Mouse (Mus musculus): ENCODE results near the gene Lfng. TPM values are rescaled to one million over a fixed set of nuclear protein-coding genes. Genes with fewer than 3 reads are reported as not detected.
A peak's percentile ranks its signal among the peaks of the same experiment; 100 is the strongest.

Lfng gene
- polyA plus RNA-seq, 1 experiment from 2014 or later: 22.9 TPM

GRCm38 (mm10) chr5:140646171-140646570 lies 39.1 kb downstream of the Lfng start:
- peaks cover 79% of the 10 kb centered on the region for H3K4me1 ChIP-seq (replicated peaks)
- no peak for ATAC-seq (ENCODE audit: low FRiP score)
- H3K27ac ChIP-seq: peak overlapping the region; percentile 74
- H3K9me3 ChIP-seq: no peaks in the 10 kb centered on the region
- peaks cover 24% of the 10 kb centered on the region for H3K36me3 ChIP-seq
- peak overlapping the region; percentile 87 for H3K4me3 ChIP-seq
- peak overlapping the region; percentile 100 for H3K9ac ChIP-seq
- 87% methylated on average over 6 of the region's 6 CpGs for WGBS
- H3K27me3 ChIP-seq: no peaks in the 10 kb centered on the region
- peak overlapping the region; percentile 100 for H3K4me2 ChIP-seq

- no peaks in the 10 kb centered on the region for H3K27me3 ChIP-seq
- peaks cover 74% of the 10 kb centered on the region for H3K4me1 ChIP-seq (replicated peaks)
- peak overlapping the region; percentile 100 for H3K4me2 ChIP-seq
- 27% methylated on average over 13 of the region's 13 CpGs for WGBS
- peak overlapping the region; percentile 87 for H3K4me3 ChIP-seq
- peak overlapping the region; percentile 100 for H3K9ac ChIP-seq
- H3K36me3 ChIP-seq: peaks cover 24% of the 10 kb centered on the region
- H3K27ac ChIP-seq: peak overlapping the region; percentile 95
- H3K9me3 ChIP-seq: no peaks in the 10 kb centered on the region
- ATAC-seq (ENCODE audit: low FRiP score): no peak
Measured at GRCm38 (mm10) chr5:140647031-140647760, 40.1 kb downstream of the Lfng start.

GRCm38 (mm10) chr5:140647821-140648518 lies 40.9 kb downstream of the Lfng start:
- Histone ChIP-seq H3K36me3 (peaks cover 24% of the 10 kb centered on the region), H3K9me3 (no peaks in the 10 kb centered on the region), H3K4me3 (peak overlapping the region; percentile 87), H3K9ac (peak overlapping the region; percentile 100), H3K27ac (peak overlapping the region; percentile 95), H3K27me3 (no peaks in the 10 kb centered on the region), H3K4me2 (peak overlapping the region; percentile 100), H3K4me1 (replicated peaks) (peaks cover 74% of the 10 kb centered on the region)
- WGBS: 3% methylated on average over 13 of the region's 13 CpGs
- ATAC-seq (ENCODE audit: low FRiP score): peak; percentile 18

- ATAC-seq (ENCODE audit: low FRiP score): no peak
- Histone ChIP-seq H3K9ac (peak within 1 kb of the TSS; percentile 100), H3K4me2 (peak within 1 kb of the TSS; percentile 100), H3K9me3 (no peaks in the 10 kb centered on the region), H3K36me3 (peaks cover 21% of the 10 kb centered on the region), H3K4me3 (peak within 1 kb of the TSS; percentile 87), H3K4me1 (replicated peaks) (peaks cover 68% of the 10 kb centered on the region), H3K27me3 (no peaks in the 10 kb centered on the region), H3K27ac (peak within 1 kb of the TSS; percentile 95)
- 0% methylated on average over 48 of the region's 62 CpGs for WGBS
Measured at GRCm38 (mm10) chr5:140648519-140649100, 41.5 kb downstream of the Lfng start, which contains the start of gene Ttyh3. Gene Ttyh3, minus strand, starts transcription at chr5:140649031.

- H3K4me2 ChIP-seq: peak overlapping the region; percentile 54
- peak overlapping the region; percentile 55 for H3K9ac ChIP-seq
- WGBS: 4% methylated on average over 25 of the region's 26 CpGs
Measured at GRCm38 (mm10) chr5:140649101-140649667, 42.1 kb downstream of the Lfng start.

GRCm38 (mm10) chr5:140649881-140650414 lies 42.8 kb downstream of the Lfng start:
- Histone ChIP-seq H3K36me3 (peaks cover 12% of the 10 kb centered on the region), H3K4me2 (peak overlapping the region; percentile 54), H3K27ac (peak overlapping the region; percentile 95), H3K9me3 (no peaks in the 10 kb centered on the region), H3K27me3 (no peaks in the 10 kb centered on the region), H3K4me3 (peak overlapping the region; percentile 87), H3K9ac (peak overlapping the region; percentile 55), H3K4me1 (replicated peaks) (peaks cover 55% of the 10 kb centered on the region)
- 72% methylated on average over 7 of the region's 7 CpGs for WGBS
- no peak for ATAC-seq (ENCODE audit: low FRiP score)

More at GRCm38 (mm10) chr5:140649101-140649667, 42.1 kb downstream of the Lfng start:
- H3K9me3 ChIP-seq: no peaks in the 10 kb centered on the region
- H3K27ac ChIP-seq: peak overlapping the region; percentile 95
- ATAC-seq (ENCODE audit: low FRiP score): peak; percentile 93
- peaks cover 63% of the 10 kb centered on the region for H3K4me1 ChIP-seq (replicated peaks)
- peaks cover 15% of the 10 kb centered on the region for H3K36me3 ChIP-seq
- H3K27me3 ChIP-seq: no peaks in the 10 kb centered on the region
- peak overlapping the region; percentile 87 for H3K4me3 ChIP-seq

- H3K27me3 ChIP-seq: no peaks in the 10 kb centered on the region
- H3K4me1 ChIP-seq (replicated peaks): peaks cover 42% of the 10 kb centered on the region
- no peak for ATAC-seq (ENCODE audit: low FRiP score)
- H3K9ac ChIP-seq: no peak overlapping the region
- no peak overlapping the region for H3K27ac ChIP-seq
- H3K36me3 ChIP-seq: 0 out of 2 replicates have a peak, but pooled peaks cover 2% of the 10 kb centered on the region
- H3K4me2 ChIP-seq: no peak overlapping the region
- 77% methylated on average over 11 of the region's 11 CpGs for WGBS
- no peak overlapping the region for H3K4me3 ChIP-seq
- no peaks in the 10 kb centered on the region for H3K9me3 ChIP-seq
Measured at GRCm38 (mm10) chr5:140651231-140651630, 44.1 kb downstream of the Lfng start.

- Histone ChIP-seq H3K4me1 (replicated peaks) (peaks cover 30% of the 10 kb centered on the region), H3K9ac (no peak overlapping the region), H3K36me3 (no peaks in the 10 kb centered on the region), H3K9me3 (no peaks in the 10 kb centered on the region), H3K27ac (no peak overlapping the region), H3K4me2 (no peak overlapping the region), H3K4me3 (no peak overlapping the region), H3K27me3 (no peaks in the 10 kb centered on the region)
- 77% methylated on average over 7 of the region's 7 CpGs for WGBS
- no peak for ATAC-seq (ENCODE audit: low FRiP score)
Measured at GRCm38 (mm10) chr5:140652587-140652986, 45.5 kb downstream of the Lfng start.

GRCm38 (mm10) chr5:140654096-140654845 lies 47.2 kb downstream of the Lfng start:
- Histone ChIP-seq H3K27ac (no peak overlapping the region), H3K9ac (no peak overlapping the region), H3K4me3 (no peak overlapping the region), H3K27me3 (no peaks in the 10 kb centered on the region), H3K36me3 (no peaks in the 10 kb centered on the region), H3K9me3 (no peaks in the 10 kb centered on the region), H3K4me2 (no peak overlapping the region), H3K4me1 (replicated peaks) (peaks cover 32% of the 10 kb centered on the region)
- WGBS: 86% methylated on average over 15 of the region's 15 CpGs
- ATAC-seq (ENCODE audit: low FRiP score): no peak

- 24% methylated on average over 16 of the region's 16 CpGs for WGBS
- no peaks in the 10 kb centered on the region for H3K27me3 ChIP-seq
- no peaks in the 10 kb centered on the region for H3K9me3 ChIP-seq
- H3K4me3 ChIP-seq: no peak overlapping the region
- peak overlapping the region; percentile 40; the same call in 1 of the 2 replicates for H3K9ac ChIP-seq
- peak; percentile 87 for ATAC-seq (ENCODE audit: low FRiP score)
- peak overlapping the region; percentile 74 for H3K27ac ChIP-seq
- peaks cover 4% of the 10 kb centered on the region; the same call in 1 of the 2 replicates for H3K36me3 ChIP-seq
- peaks cover 52% of the 10 kb centered on the region for H3K4me1 ChIP-seq (replicated peaks)
- H3K4me2 ChIP-seq: peak overlapping the region; percentile 18; the same call in 1 of the 2 replicates
Measured at GRCm38 (mm10) chr5:140659607-140660272, 52.6 kb downstream of the Lfng start.

- Histone ChIP-seq H3K4me1 (replicated peaks) (peaks cover 52% of the 10 kb centered on the region), H3K9me3 (no peaks in the 10 kb centered on the region), H3K36me3 (peaks cover 11% of the 10 kb centered on the region), H3K27me3 (no peaks in the 10 kb centered on the region), H3K4me3 (no peak overlapping the region), H3K27ac (peak overlapping the region; percentile 74), H3K4me2 (no peak overlapping the region), H3K9ac (no peak overlapping the region)
- WGBS: 64% methylated on average over 1 of the region's 1 CpGs
- ATAC-seq (ENCODE audit: low FRiP score): no peak
Measured at GRCm38 (mm10) chr5:140660398-140660797, 53.3 kb downstream of the Lfng start.

Data from hindbrain, embryonic 13.5 days (tissue).